Mouse (Mus musculus) lung, adult 2 months (tissue): ENCODE results near the gene Rab8b.

Experiments used
- CTCF ChIP-seq: fragments of 200-500 bp; IDR thresholded peaks from 2 replicates; pipeline ENCODE4 v1.5.1; 2011; ENCODE audit warnings: mild to moderate bottlenecking, low read length, control low read depth; ENCODE audit not compliant: insufficient read depth
- POLR2A ChIP-seq: fragments of 200-500 bp; IDR thresholded peaks from 2 replicates; pipeline ENCODE4 v1.6.1; 2011; ENCODE audit warnings: low read depth, mild to moderate bottlenecking, control low read depth, low read length, borderline replicate concordance; ENCODE audit errors: extremely low read depth

DNA sequence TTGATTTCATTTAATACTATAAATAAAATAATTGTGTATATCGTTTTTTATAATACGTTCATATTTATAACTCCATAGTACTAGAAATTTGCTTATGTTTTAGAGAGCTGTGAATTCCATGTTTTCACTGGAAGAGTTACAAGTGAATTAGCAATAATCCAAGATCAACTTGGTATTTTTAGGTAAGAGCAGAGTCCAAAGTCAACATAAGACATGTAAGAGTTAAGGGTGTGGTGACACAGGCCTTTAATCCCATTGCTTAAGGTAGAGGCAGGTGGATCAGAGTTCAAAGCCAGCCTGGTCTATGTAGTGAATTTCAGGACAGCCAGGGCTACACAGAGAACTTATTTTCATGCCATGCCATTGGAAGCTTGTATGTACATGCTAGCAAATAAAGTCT is 29.0 kb upstream of the Rab8b start:
- no peak for TF ChIP-seq POLR2A
- TF ChIP-seq CTCF: no peak
